Mouse (Mus musculus): Measurements from ENCODE around the gene Rassf5.

DNA sequence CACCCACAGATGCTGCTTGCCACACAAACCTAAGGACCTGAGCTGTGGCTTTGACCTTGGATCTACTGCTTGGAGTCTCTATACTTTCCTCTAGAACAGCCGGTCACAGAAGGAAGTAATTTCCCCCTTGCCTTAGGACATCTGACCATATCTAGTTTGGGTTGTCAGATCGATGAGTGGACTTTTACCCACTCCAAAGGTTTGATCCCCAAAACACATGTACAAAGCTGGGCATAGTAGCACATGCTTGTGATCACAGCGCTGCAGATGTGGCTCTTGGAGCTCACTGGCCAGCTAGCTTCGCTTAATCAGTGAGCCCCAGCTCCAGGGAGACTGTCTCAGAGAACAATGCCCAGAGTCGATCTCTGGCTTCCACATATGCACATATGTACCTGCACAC lies 37.0 kb downstream of the Rassf5 start:
- TF ChIP-seq EP300 (optimal IDR thresholded peaks at IDR 0.05): no peak
- no peak for TF ChIP-seq CTCF (IDR thresholded peaks at IDR 0.05; ENCODE audit: low read depth)
